Mouse (Mus musculus) right cerebral cortex, postnatal 25 days (tissue): ENCODE results near the gene Elmo2.
A peak's percentile ranks its signal among the peaks of the same experiment; 100 is the strongest.

ENCODE experiments used
- DNase-seq: peaks from one replicate; pipeline ENCODE4 v3.0.0; 2022

Elmo2 gene

GRCm38 (mm10) chr2:165287202-165287984 lies 38.9 kb downstream of the Elmo2 start, which contains the start of gene Slc35c2:
Gene Slc35c2, minus strand, starts transcription at chr2:165287869.
- DNase-seq = peak; percentile 95

GRCm38 (mm10) chr2:165286361-165287201 lies 39.7 kb downstream of the Elmo2 start:
- DNase-seq = peak; percentile 44

- DNase-seq = no peak
Observed at GRCm38 (mm10) chr2:165285621-165286020, 40.7 kb downstream of the Elmo2 start.

- no peak for DNase-seq
Observed at GRCm38 (mm10) chr2:165285034-165285433, 41.2 kb downstream of the Elmo2 start.

DNA sequence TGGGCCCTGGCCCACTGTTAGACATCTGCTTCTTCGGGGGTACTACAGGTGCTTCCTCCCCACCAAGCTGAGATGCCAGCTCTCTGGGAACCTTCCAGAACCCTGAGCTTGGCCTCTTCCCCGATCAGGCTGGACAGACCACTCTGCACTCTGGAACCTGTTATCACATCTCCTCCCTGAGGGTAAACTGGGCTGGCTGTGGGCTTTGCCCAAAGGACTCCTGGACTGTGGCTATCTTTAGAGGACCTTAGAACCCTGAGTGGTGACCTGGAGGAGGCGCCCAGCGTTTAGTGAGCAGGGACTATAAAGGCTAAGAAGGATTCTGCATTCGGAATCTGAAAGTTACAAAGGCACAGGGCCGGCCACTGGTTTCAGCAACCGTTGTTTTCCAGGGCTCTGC lies 41.9 kb downstream of the Elmo2 start:
- no peak for DNase-seq

- no peak for DNase-seq
Observed at GRCm38 (mm10) chr2:165283644-165284043, 42.6 kb downstream of the Elmo2 start.

DNA sequence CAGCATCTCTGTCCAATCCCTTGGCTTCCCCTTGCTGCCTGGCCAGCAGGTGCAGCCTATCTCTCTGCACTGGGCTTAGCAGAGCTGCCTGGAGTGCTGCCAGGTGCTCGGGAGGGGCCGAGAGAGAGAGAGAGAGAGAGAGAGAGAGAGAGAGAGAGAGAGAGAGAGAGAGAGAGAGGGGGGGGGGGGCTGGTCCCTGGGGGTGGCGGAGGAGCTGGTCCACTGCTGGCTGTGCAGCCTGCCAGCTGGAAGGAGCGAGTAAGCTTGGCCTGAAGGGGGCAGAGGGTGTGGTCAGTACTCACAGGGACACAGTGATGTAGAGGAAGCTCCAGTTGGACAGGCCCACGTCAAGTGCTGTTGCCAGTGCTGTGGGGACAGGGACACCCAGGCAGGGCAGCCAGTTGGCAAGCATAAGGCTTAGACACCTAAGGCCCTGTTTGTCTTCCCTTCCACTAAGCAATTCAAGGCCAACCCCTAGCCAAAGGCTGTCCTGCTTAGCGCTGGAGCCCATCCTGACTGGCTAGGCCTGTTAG lies 44.4 kb downstream of the Elmo2 start:
- DNase-seq = no peak

DNA sequence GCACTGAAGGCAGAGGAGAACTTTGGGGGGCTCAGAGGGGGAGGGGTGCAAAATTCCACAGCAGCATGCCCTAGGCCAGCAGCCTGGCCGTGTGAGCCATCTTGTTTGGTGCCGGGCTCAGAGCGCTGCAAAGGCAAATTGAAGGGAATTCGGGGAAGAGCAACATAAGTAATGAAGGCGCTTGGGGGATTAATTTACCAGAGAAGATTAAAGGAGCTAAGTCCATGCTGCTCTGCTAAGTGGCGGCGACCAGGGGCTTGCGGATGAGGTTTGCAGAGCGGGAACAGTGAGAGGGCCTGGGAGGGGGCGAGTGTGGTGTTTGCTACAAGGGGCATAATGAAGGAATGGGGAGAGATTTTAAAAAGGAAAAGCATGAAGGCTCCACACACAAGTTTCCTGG lies 46.9 kb downstream of the Elmo2 start:
- DNase-seq = no peak

GRCm38 (mm10) chr2:165277188-165277740 lies 49.0 kb downstream of the Elmo2 start:
- DNase-seq = no peak

DNA sequence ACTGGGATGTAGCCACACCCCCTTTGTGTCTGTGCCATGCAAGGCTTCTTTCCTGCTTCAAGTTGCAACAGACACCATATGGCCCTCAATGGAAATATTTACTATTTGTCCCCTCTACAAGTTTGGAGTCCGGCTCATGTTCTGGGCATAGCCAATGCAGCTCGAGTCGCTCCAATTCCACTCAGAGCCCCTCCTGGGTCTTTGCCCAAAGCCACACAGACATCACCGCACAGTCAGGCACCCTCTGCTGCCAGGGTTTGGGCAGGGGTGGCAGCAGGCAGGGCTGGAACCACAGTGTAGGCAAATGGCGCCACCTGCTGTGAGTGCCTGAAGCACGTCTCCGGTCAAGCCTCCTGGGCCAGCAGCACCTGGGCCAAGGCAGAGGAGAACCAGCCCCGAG lies 50.5 kb downstream of the Elmo2 start:
- peak; percentile 85 for DNase-seq

- no peak for DNase-seq
Observed at GRCm38 (mm10) chr2:165275124-165275640, 51.1 kb downstream of the Elmo2 start.

DNA sequence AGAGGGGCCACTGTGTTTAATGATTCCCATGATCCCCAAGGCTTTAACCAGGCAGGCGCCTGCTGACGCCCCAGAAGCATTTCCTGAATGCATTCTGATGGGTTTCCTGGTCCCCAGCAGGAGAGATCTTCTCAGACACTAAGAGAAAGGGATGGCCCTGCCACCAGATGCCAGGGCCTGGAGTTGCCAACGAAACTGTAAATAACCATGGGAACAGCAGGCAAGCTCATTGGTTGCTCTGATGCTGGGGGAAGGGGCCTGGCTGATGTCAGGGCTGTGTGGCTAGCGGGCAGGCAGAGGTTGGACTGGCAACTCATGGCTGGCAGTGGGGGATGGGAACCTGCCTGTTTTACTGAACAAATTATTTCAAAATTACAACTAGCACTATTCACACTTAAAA lies 52.7 kb downstream of the Elmo2 start:
- no peak for DNase-seq

- DNase-seq = no peak
Observed at GRCm38 (mm10) chr2:165271326-165271725, 55.0 kb downstream of the Elmo2 start.

GRCm38 (mm10) chr2:165270858-165271257 lies 55.4 kb downstream of the Elmo2 start:
- DNase-seq = no peak

DNA sequence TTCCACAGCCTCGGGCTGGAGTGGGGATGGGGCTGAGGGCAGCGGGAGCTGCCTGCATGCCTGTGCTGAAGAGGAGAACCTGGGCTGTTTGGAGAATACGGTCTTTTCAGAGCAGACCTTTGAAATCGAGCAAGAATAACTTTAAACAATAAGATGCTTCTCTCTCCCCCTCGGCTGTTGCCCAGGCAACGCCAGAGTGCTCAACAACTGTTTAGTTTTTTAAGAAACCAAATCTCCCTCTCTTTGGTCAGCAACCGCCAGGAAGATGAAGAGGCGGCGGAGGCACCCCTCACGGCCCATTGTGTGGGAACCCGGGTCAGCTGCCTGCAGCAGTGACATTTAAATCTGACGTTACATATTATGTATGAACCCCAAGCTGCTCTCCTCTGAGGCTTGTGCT lies 59.5 kb downstream of the Elmo2 start:
- no peak for DNase-seq

GRCm38 (mm10) chr2:165263861-165264260 lies 62.4 kb downstream of the Elmo2 start:
- no peak for DNase-seq

DNA sequence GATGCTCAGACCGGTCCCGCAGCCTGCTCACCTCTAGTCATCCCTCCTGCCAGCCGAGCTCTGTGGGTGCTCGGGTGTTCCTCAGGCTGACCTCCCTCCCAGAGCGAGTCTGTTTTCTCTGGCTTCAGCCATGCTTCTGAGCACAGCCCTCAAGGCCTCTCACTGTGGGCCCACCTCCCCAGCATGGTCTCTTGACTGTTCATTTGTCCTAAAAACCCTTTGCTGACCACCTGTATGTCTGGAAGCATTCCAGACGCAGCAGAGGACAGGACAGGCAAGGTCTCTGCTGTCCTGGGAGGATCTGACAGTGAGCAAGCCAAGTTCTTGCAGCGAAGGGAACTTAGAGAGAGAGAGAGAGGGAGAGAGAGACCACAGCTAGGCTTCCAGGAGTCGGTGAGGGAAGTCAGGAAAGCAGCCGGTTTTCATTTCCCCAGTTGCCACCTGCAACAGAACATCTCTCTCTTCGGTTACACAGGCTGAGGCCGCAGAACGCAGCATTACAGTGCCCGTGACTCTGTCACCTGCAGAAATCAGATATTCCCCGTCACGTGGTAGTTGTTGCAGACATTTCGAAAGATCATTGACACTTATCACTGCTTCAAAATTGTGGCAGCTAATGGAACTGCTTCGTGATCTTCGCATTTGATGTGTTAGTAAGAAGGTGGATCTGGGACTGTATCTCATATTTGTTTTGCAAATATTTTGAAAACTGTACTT lies 63.8 kb downstream of the Elmo2 start:
- no peak for DNase-seq

DNA sequence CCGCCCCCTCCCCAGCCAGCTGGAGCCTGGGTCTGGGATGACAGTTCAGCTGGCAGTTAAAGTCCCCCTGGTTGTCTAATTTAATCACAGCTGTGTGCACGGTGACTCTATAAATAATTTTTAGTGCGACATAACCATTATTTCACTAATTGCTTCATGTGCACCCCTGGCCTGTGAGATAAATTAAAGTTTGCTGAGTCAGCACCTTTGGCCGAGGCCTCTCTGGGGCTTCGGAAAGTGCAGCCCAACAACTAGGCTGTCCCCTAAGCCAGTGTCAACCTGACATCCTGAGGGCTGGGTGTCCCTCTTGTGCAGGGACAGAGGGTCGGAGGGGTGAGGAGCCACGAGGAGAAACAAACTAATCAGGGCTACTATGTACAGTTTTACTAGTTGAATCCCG lies 66.4 kb downstream of the Elmo2 start:
- DNase-seq = no peak

DNA sequence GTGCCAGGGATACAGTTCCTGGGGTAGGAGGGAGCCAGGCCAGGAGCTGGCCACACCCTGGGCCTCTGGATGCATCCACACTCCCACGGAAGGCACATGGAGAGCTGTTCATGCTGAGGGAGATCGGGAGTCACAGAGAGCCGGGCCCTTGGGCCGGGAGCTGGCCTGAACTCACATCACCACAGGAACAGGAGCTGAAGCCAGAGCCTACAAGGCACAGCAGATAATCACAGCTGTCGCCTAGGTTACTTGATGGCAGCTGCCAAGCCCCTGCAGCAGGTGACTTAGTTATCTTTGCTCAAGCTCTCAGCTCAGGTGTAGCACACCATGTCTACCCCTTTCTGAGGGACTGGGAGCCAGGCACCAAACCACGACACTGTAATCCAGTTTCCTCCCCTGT lies 68.0 kb downstream of the Elmo2 start:
- no peak for DNase-seq

GRCm38 (mm10) chr2:165257151-165257834 lies 69.0 kb downstream of the Elmo2 start:
- peak; percentile 57 for DNase-seq

- DNase-seq = no peak
Observed at GRCm38 (mm10) chr2:165256213-165256612, 70.1 kb downstream of the Elmo2 start.

GRCm38 (mm10) chr2:165253867-165254266 lies 72.4 kb downstream of the Elmo2 start:
- no peak for DNase-seq
